Mouse (Mus musculus): ENCODE results near the gene Tbca. TPM values are rescaled to one million over a fixed set of nuclear protein-coding genes. Genes with fewer than 3 reads are reported as not detected.
A peak's percentile ranks its signal among the peaks of the same experiment; 100 is the strongest.

Tbca gene
- total RNA-seq, 2 experiments from 2014 or later: 66.8 to 70.0 TPM

- no peak for DNase-seq
Measured at GRCm38 (mm10) chr13:94847870-94848269, 59.2 kb downstream of the Tbca start.

- DNase-seq: no peak
Measured at GRCm38 (mm10) chr13:94849351-94849750, 60.6 kb downstream of the Tbca start.

- DNase-seq: no peak
Measured at GRCm38 (mm10) chr13:94858016-94858575, 69.4 kb downstream of the Tbca start.

GRCm38 (mm10) chr13:94859256-94859655 is 70.5 kb downstream of the Tbca start:
- no peak for DNase-seq

- DNase-seq: no peak
Measured at GRCm38 (mm10) chr13:94862491-94863230, 74.0 kb downstream of the Tbca start.

GRCm38 (mm10) chr13:94866906-94867305 is 78.2 kb downstream of the Tbca start:
- no peak for DNase-seq

- no peak for DNase-seq
Measured at GRCm38 (mm10) chr13:94867772-94868171, 79.1 kb downstream of the Tbca start.

- DNase-seq: peak; percentile 36
Measured at GRCm38 (mm10) chr13:94868478-94868950, 79.8 kb downstream of the Tbca start.

GRCm38 (mm10) chr13:94869541-94869940 is 80.8 kb downstream of the Tbca start:
- no peak for DNase-seq

- no peak for DNase-seq
Measured at GRCm38 (mm10) chr13:94870071-94870460, 81.4 kb downstream of the Tbca start.

GRCm38 (mm10) chr13:94870461-94871186 is 81.9 kb downstream of the Tbca start:
- no peak for DNase-seq

- DNase-seq: no peak
Measured at GRCm38 (mm10) chr13:94871806-94872320, 83.2 kb downstream of the Tbca start.

GRCm38 (mm10) chr13:94872439-94872838 is 83.7 kb downstream of the Tbca start:
- no peak for DNase-seq

- DNase-seq: no peak
Measured at GRCm38 (mm10) chr13:94873111-94874038, 84.7 kb downstream of the Tbca start.

- no peak for DNase-seq
Measured at GRCm38 (mm10) chr13:94874039-94874425, 85.3 kb downstream of the Tbca start.

- DNase-seq: no peak
Measured at GRCm38 (mm10) chr13:94874656-94875395, 86.1 kb downstream of the Tbca start.

- no peak for DNase-seq
Measured at GRCm38 (mm10) chr13:94875396-94875880, 86.7 kb downstream of the Tbca start, which contains the start of gene Otp. Gene Otp (plus strand): TSS chr13:94875602.

GRCm38 (mm10) chr13:94876286-94877210 is 87.8 kb downstream of the Tbca start:
- no peak for DNase-seq

GRCm38 (mm10) chr13:94877211-94877590 is 88.5 kb downstream of the Tbca start:
- no peak for DNase-seq
